Mouse (Mus musculus) olfactory bulb, adult 2 months (tissue): Measurements from ENCODE around the gene Ankrd33b.

Experiments
- CTCF ChIP-seq: fragments of 200-500 bp; IDR thresholded peaks from 2 replicates; pipeline ENCODE4 v1.5.1; 2012; ENCODE audit warnings: low read depth, mild to moderate bottlenecking, low read length, moderate library complexity; ENCODE audit not compliant: insufficient read depth
- POLR2A ChIP-seq: fragments of 200-500 bp; IDR thresholded peaks from 2 replicates; pipeline ENCODE4 v1.6.1; 2012; ENCODE audit warnings: mild to moderate bottlenecking, low read depth, low read length, moderate library complexity; ENCODE audit not compliant: insufficient read depth

DNA sequence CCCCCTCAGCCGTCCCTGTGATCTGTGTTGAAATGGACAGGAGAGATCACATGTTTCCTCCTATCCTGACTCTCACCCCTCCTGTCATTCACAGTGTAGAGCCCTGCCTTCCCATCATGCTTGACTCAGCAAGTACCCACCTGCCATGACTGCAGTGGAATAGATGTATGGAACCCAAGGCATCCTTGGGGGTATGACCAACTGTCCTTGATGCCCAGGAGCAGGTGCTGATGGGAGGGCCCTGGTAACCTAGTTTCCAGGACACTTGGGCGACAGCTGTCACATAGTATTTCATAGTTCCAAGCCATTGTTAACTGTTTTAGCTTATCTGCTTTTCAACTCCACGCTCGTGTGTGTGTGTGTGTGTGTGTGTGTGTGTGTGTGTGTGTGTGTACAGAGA, 98.0 kb downstream of the Ankrd33b start:
- TF ChIP-seq POLR2A, result no peak
- TF ChIP-seq CTCF, result no peak
